Mouse (Mus musculus): ENCODE measurements around the gene Atp2b2.

The Atp2b2 gene

DNA sequence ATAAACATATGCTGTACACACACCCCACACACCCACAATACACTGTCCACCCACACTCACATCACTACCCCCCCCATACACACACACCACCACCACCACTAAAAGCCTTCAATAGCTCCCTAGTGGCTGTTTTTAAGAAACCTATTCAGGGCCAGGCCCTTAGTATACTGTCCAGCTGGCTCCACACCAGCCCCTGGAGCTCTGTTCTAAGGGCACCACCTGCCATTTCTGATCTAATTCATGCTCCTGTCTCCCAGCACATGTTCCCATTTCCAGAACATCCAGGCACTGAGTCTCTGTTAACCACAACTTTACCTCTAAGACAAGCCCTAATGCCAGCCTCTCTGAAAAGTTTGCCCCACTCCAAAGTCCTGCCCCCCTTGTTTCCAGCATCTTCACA is 186.8 kb downstream of the Atp2b2 start:
- DNase-seq: no peak

DNA sequence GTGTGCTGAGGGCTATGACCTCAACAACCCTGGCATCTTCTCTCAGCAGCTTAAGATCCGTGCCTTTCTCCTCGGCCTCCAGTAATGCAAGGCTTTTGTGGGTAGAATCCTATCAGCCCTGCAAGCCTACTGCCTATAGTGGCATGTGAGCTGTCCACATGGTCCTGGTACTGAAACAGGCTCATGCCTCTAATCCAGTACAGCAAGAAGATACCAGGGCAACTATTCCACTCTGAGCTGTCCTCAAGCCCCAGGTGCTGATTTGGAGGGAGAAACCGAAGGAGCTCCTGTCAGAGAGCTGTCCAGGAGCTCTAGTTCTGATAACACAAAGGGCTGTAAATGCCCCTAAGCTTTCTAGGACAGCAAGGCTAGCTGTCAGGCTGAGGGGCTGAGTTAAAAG is 190.1 kb downstream of the Atp2b2 start:
- peak; percentile 80 to 81 for DNase-seq

DNA sequence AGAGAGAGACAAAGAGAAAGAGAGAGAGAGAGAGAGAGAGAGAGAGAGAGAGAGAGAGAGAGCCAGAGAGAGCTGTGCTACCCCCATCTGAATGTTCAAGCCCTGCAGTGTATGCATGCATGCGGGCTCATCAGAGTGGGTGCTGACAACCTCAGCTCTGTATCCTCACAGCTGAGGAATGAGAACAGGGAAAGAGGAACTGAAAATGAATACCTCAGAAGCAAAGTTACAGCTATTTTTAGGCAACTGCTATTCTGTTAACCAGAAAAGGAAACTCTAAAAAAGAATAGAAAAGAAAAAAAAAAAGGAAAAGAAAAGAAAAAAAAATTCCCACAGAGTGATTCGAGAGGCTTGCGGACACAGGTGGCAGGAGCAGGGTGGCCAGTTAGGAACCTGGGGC is 192.6 kb downstream of the Atp2b2 start:
- DNase-seq: no peak

DNA sequence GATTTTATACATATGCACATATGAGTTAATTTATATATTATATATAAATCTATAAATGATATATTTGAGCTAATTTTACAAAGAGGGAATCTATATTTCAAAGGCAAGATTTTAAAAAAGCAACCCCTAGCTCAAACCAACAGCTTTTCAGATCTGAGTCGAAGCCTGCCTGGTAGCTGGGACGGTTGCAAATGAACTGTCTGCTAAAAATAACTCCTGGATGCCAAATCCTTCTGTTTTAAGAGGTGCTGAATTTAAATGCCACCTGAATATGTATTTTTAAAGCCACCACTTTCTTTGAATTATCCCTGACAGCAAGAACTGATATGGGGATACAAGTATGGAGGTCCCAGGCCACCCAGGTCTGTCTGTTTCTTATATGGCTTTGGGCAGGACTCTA is 193.8 kb downstream of the Atp2b2 start:
- no peak for DNase-seq

DNA sequence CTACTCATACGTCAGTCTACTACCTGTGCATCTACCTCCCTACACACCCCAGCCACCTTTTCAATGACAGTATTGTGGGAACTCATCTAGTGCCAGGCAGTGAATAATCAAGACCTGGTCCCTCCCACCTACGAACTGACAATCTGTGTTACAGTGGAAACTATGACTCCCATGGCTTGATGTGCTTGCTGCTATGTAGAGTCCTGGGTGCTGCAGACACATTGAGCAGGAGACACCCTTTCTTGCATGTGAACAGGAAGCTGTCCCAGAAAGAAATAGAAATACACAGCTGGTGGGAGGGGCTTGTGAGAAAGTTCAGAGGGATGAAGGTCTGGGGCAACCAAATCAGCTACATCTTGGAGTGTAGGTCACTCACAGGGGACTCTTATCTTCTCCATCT is 195.3 kb downstream of the Atp2b2 start:
- no peak for DNase-seq

DNA sequence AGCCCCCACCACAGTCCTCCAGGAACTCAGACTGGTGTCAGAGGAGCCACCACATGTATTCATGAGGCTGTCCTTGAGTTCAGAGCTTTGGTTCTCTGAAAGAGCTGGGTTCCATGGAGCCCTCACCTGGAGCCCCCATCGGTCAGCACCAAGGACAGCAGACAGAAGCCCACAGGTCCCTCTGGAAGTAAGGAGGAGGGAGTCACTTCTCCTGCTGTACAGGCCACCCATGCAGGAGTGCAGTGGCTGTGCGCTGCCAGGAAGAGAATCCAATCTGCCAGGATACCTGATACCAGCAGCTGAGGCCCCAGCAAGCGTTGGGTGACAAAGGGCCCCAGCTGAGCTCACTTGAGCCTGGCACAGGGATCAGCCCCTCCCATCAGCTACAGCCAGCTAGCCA is 199.2 kb downstream of the Atp2b2 start:
- DNase-seq: no peak

DNA sequence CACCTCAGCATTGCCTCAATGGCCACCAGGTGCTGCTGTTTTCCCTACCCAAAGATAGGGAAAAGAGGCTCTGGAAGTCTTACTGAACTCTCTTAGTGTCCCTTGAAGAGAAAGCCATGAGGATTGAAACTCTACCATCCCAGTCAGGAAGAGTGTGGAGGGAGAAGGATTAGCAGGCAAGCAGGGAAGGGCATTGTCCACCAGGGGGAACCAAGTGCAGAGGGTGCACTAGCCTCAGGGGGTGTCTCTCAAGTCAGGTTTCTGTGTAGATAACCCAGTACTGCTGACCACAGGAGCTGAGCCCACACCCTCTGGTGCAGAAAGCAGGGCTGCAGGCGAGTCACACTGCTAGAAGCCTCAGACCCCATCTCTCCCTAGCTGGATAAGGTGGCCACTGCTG is 203.9 kb downstream of the Atp2b2 start:
- no peak for DNase-seq

DNA sequence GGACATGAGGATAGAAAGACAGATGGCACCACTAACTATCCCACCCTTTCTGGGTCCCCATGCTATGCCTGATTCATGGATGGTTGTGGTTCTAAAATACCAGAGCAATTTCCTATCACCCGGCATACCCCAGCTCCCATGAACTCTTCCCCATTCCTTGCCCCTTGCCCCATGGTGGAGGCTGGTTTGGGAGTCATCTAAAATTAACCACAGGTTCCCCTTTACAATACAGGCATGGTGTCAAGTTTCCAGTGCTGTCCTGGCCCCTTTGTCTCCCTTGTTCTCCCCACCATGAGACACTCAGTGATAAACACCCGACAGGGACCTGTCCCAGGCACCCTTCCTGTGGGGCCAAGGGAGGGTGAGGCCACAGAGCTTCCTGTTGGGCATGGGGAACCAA is 204.7 kb downstream of the Atp2b2 start:
- DNase-seq: no peak

DNA sequence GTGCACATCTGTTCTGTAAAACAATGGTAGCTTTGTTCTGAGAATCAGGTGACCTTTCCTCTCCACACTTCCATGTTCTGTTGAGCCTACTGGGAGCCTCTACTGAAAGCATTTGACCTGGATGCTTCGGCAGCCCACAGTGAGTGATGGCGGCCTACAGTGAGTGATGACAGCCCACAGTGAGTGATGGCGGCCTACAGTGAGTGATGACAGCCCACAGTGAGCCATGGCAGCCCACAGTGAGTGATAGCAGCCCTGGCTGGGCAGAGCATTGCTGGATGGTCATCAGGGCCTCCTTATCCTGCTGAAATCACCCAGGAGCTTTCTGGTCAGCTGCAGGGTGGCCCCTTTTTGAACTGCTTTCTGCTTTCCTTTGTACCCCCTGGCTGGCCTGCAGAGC is 205.9 kb downstream of the Atp2b2 start:
- DNase-seq: no peak

DNA sequence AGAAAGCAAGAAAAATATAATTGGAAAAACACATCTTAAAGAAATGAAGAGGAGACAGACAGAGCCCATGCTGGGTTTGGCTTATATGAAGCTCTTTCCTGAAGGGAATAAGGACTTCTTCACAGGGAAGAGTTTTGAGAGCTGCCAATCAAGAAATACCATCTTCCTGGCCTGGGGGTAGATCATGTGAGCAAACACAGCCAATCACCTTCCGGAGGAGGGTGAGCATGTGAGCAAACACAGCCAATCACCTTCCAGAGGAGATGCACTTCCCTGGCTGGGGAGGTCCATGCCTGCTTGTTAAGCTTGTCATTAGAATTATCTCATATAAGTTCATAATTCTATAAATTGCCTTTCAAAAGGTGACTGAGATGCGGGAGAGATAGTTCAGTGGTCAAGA is 211.9 kb downstream of the Atp2b2 start:
- DNase-seq: no peak

DNA sequence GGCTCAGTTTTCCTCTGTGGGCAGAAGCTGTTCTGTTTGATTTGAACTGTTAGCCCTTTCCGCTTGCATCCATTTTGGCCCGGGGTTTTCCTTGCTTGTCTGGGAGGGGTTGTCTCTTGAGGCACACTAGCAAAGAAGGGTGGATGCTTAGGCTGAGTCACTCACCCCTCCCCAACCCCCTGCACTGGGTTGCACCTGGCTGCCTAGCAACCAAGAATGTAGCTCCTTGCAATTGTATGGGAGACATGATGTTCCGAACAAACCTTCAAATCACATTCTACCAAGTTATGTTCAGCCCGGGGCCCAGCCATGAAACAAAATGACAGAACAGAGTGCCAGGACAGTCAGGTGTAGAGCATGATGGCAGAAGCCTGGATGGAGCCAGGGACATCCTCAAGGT is 215.1 kb downstream of the Atp2b2 start:
- DNase-seq: no peak

DNA sequence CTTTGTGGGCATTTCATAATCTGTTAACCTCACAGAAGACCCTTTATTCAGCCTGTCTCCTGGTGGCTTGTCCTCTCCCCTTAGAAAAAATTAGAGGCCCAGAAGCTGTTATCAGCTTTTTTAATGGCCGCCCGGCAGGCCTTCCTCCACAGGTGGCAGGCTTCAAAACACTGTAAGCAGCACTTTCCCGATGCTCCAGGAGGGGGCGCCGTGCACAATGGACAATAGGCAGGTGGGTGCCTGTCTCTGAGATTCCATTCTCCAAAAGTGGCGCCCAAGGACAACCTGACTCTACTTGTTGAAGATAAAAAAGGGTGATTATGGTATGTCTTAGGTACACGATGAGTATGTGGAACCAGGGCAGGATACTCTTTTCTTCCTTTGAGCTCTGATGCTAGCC is 220.0 kb downstream of the Atp2b2 start:
- DNase-seq: peak in 1 of 2 experiments; percentile 42

DNA sequence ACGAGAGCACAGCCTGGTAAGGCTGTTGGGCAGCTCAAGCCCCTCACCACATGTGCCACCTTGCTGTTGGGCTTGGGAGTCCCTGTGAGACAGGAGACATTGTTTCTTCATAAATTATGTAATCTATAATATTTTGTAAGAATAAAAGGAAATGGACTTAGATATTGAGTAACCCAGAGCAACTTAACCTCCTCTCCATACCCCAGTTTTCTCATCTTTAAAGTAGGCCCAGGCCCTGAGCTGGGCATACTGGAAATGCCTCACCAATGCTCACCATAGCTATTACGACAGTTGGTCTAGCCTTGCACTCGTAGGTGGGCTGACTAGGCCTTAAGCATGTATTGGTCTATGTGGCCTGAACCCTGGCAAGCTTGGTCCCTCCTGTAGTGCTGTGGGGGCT is 225.7 kb downstream of the Atp2b2 start:
- DNase-seq: no peak

DNA sequence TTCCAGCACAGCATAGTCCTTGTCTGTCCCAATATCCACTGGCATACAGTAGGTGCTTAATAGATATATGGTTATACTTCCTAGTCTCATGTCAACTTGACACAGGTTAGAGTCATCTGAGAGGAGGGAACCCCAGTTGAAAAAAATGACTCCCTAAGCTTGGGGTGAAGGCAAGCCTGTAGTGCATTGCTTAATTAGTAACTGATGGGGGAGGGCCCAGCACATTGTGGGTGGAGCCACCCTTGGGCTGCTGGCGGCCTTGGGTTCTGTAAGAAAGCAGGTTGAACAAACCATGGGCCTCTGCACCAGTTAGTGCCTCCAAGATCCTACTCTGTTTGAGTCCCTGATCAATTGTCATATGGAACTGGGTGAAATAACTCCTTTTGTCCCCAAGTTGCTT is 231.0 kb downstream of the Atp2b2 start:
- no peak for DNase-seq

DNA sequence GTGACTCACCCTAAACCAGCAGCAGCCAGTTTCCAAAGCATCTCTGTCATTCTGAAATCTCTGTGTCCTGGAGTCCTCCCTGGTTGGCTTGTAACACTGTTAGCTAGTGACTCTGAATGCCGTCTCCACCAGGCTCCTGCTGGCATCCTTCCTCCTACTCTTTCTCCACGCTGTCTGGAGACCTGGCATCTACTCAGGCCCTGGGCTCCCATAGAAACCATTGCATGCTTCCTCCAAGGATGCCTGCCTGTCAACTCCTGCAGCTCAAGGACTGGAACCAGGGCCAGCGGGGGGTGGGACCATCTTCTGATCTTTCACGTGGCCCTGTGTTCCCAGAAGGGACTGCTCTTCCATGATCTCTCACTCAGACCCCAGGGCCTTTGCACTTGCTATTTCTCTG is 231.7 kb downstream of the Atp2b2 start:
- no peak for DNase-seq

DNA sequence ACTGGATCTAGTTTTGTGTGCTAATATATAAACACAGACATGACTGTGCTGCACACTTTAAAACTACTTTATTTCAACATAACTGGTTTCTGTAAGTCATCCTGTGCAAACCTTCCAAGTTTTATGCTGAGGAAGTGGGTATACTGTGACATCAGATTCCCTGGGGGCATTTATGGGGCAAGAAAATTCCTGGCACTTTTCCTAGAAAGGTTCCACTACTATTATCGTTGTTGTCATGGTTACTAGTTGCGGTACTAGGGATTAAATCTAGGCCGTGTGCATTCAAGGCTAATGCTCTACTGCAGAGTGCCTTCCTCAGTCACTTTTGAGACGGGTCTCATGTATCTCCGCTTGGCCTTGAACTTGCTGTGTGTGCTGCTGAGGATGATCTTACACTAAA is 236.2 kb downstream of the Atp2b2 start:
- DNase-seq: no peak

DNA sequence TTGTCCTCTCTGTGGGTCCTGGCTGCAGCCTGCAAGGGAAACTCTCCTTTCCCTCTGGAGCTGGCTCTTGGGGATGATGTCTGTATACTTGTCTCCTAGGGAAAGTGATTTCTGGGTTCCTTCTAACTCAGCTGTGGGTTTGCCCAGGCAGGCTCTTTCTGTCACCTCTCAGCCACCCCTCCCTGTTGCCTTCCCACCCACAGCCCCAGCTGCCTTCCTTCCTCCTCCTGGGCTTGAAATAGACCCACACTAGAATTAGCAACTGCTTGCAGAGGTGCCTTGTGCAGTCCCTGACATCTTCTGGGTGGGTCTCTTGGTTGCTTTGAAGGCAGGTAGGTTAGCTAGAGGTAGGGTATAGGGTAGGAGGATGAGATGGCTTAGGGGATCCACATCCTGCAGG is 241.2 kb downstream of the Atp2b2 start:
- DNase-seq: no peak

DNA sequence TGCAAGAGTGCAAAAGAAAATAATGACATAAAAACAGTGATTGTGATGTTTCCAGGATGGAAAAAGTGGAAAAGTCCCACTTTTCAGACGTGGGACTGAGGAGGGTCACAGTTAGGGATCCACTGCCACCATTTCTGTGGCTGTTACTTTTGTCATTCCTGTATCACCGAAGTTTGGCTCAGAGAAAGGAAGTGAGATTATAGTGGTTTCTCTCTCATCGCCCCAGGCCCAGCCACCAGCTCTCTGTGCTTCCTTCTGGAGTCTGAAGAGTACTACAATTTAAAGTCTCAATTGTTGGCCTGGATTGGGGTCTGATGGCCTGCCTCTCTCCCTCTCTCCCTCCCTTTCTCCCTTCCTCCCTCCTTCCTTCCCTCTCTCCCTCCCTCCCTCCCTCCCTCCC is 242.5 kb downstream of the Atp2b2 start:
- no peak for DNase-seq

DNA sequence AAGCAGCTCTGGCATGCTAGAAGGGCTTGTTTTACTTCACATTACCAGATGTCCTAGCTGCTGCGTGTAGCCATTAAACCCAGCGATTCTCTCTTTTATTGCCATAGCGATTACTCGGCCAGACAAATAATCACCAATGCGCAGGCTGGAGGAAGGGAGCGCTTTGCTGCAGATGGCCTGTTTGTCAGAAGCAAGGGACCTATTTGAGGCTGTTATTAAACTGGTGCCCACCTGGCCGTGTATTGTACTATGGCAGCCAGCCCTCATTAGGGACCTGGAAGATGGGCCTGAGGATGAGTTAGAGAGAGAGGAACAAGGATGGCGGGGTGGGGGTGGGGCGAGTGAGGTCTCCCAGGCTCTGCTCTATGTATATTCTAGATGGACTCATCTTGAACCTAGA is 243.1 kb downstream of the Atp2b2 start:
- DNase-seq: no peak

DNA sequence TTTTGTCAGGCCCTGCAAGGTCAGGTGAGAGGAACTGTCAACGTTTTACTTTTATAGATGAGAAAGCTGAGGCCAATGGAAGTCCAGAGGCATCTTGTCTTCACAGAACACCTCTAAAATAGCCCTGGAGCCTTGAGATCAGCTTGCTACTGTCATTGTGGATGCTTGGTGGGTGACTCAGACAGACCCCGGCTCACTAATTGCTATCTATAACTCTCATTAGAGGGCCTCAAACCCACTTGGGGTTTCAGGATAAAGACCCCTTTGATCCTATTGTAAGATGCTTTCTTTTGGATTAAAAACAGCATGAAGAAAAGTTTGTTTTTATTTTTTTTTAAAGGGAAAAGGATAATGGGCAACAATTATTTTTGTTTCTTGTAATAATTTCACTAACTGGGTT is 243.5 kb downstream of the Atp2b2 start:
- no peak for DNase-seq

DNA sequence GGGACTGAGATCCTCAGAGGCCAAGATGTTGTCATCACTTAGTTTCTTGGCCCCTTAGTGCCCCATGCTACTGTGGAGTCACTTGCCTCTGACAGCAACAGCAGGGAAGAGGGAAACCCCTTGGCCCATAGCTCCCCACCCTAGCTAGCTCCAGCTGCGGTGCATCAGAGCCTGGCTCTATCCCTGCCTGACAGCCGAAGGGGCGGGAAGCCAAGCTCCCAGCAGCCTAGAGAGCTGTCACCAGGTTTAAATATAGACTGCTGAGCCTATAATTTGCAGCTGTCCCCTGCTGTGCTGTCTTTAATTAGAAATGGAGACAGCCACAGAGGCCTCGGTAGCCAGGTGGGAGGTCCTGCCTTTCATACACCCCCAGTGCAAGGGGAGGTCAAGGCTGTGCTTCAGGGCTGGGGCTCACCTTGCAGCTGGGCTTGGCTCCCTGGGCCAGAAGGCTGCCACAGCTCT is 247.1 kb downstream of the Atp2b2 start:
- DNase-seq: peak; percentile 66 to 91

DNA sequence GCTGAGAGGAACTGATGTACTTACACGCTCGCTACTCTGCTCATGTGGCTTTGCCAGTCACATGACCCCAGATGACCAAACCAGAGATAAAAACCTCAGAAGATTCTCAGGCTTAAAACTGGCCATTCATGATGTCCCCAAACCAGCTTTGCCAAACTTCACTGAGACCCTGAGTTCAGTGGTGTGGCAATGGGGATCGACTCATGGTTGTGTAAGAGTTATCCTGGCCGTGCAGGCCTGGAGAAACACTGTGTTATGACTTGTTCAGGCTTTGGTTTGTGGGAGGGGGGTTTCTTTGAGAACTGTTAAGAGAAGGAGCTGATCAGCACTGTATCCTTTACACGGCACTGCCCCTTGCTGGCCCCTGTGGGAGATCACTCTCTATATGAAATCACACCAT is 250.0 kb downstream of the Atp2b2 start:
- no peak for DNase-seq

DNA sequence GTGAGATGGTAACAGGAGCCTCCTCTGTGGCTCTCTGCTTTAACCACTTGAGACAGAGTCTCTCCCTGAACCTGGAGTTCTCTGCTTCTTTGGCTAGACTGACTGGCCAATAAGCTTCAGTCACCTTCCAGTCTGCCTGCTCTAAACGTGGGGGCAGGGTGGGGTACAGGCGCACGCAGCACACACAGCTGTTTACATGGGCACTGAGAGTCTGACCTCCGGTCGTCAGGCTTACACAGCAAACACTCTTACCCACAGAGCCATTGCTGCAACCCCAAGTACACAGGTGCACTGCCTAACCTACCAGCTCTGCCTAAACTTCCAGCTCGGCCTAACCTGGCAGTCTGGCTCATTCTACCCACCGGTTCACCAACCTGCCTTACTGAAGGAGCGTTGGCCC is 251.4 kb downstream of the Atp2b2 start:
- no peak for DNase-seq

DNA sequence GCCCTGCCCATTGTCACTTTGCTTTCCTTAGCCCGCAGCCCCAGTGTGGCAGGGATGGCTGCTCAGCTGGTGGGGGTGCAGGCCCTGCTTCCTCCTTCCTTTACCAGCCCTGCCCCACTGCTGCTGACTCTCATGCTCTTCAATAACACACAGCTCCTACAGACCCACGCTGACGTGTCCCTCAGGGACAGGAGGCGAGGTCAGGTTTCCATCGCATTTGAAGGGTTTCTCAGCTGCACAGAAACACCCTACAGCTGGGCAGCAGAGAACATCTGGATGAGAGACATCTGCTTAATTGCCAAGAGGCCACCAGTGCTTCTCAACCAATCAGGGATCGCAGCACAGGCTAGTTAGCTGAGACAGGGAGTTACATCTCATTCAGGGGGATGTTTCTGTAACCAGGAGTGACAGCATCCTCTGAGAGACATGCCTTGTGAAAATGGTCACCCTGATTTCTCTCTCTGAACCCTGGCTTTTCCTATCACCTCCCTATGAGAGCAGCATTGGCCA is 254.9 kb downstream of the Atp2b2 start:
- DNase-seq: no peak

DNA sequence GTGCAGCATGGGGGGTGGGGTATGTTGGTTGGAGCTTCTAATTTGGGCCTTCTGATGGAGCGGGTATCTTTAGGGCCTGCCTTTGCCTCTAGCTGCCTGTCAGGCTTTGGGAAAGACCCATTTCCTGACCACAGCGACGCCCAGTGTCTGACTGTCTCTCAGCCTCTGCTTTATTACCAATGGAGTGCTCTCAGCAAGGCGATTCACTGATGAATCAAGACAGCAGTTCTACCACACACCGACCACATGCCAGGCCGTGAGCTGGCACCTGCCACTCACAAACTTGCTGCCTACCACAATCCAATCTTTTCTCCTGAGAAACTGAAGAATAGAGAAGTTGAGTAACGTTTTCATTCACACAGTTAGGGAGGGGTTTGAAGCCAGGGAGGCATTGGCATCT is 256.8 kb downstream of the Atp2b2 start:
- DNase-seq: no peak

DNA sequence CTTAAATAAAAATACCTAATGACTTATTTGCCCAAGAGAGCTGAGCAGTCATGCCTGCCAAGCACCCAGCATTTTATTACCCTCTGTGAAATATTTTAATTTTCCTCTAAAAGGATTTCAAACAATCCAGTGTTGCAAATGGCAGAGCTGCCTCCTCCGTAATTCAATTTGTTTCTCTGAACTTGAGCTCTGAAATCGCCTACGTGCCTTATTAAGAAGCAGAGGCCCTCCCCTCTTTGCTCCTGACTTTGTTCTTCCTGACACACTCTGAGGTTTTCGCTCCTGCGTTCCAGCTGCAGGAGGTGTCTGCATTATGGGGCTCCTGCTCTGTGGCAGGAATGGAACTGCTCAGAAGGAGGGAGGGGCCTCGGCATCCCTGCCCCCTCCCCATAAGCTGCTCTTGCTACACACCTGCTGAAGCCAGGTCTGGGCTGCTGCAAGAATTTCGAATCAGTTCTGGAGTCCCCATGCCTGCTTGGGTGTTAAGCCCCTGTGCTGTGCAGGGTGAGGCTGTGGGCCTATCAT is 264.1 kb downstream of the Atp2b2 start:
- no peak for DNase-seq

Data from lung, postnatal 4 days (tissue).